In genomic region chr11:113352085-113352815, GRCm38 (mm10) we compare ENCODE assay signal across 14 mouse cellular contexts.
DNase-seq lines count a peak whose midpoint lies in the region; ATAC-seq and TF ChIP-seq lines count a peak whose summit lies in the region.
"Had no signal": no experiment of that assay in that cellular context is flagged by ENCODE, and none has a peak within 500 bp of the region (broad histone marks: within the 10 kb centered on the region; RNA-seq: fewer than 3 reads in every experiment).

No protein-coding gene starts in this region.

- no peak overlapping the region for H3K27ac ChIP-seq in intestine, embryonic 14.5 days (ENCODE audit: low read depth)
- no peak overlapping the region for H3K27ac ChIP-seq in intestine, postnatal 0 days (ENCODE audit: low read depth, low read length)
- no peak overlapping the region for H3K27ac ChIP-seq in MEL (ENCODE audit: control insufficient read depth, low read depth, low read length)
- peak overlapping the region; percentile 60 for H3K27ac ChIP-seq in midbrain, embryonic 15.5 days
- H3K27ac ChIP-seq: embryonic facial prominence, embryonic 15.5 days; heart, embryonic 10.5 days had no signal

- no peak for ATAC-seq in intestine, embryonic 14.5 days (replicated peaks; ENCODE audit: low FRiP score, low TSS enrichment, low read depth)
- ATAC-seq in intestine, postnatal 0 days: no peak
- peak; percentile 71 for ATAC-seq in midbrain, embryonic 15.5 days (replicated peaks)

- no peak overlapping the region for H3K4me2 ChIP-seq in intestine, embryonic 14.5 days (ENCODE audit: low read length)
- no peak overlapping the region for H3K4me2 ChIP-seq in intestine, postnatal 0 days (replicated peaks; ENCODE audit: low read depth)
- H3K4me2 ChIP-seq in midbrain, embryonic 15.5 days: 0 out of 2 replicates have a peak overlapping the region, but pooled peaks have one; percentile 0
- H3K4me2 ChIP-seq: embryonic facial prominence, embryonic 15.5 days had no signal

- peak; percentile 55 for DNase-seq in intestine, embryonic 14.5 days (ENCODE audit: low spot score)
- peak; percentile 20 for DNase-seq in MEL (ENCODE audit: low read depth, low spot score)
- DNase-seq in embryo, embryonic 9.5 days (ENCODE audit: extremely low spot score): peak; percentile 30
- no peak for DNase-seq in layer of hippocampus, adult 8-10 months (ENCODE audit: low spot score in 2 of 2)
- DNase-seq in gastrocnemius, postnatal 36 days: no peak
- DNase-seq in kidney, adult 8-10 months: no peak
- DNase-seq: cerebellum, adult 8-10 months; kidney, adult 11 months; right cerebral cortex, adult 18-20 months; thymus, postnatal 25 days had no signal

- H3K4me3 ChIP-seq in intestine, embryonic 14.5 days (ENCODE audit: low read depth, low read length): no peak overlapping the region
- no peak overlapping the region for H3K4me3 ChIP-seq in intestine, postnatal 0 days (ENCODE audit: low read depth, low read length)
- H3K4me3 ChIP-seq in MEL (ENCODE audit: control insufficient read depth in 1 of 2, insufficient read depth in 1 of 2, low read depth in 2 of 2, low read length in 2 of 2): no peak overlapping the region
- no peak overlapping the region for H3K4me3 ChIP-seq in midbrain, embryonic 15.5 days
- H3K4me3 ChIP-seq: embryonic facial prominence, embryonic 15.5 days; heart, embryonic 10.5 days had no signal

- no peaks in the 10 kb centered on the region for H3K27me3 ChIP-seq in intestine, embryonic 14.5 days (replicated peaks; ENCODE audit: control insufficient read depth, insufficient read depth, low read length)
- no peaks in the 10 kb centered on the region for H3K27me3 ChIP-seq in intestine, postnatal 0 days (replicated peaks; ENCODE audit: control insufficient read depth, insufficient read depth, low read length)
- H3K27me3 ChIP-seq in MEL (ENCODE audit: control insufficient read depth in 1 of 2, insufficient read depth in 2 of 2, low read length in 2 of 2): no peaks in the 10 kb centered on the region
- H3K27me3 ChIP-seq in midbrain, embryonic 15.5 days (replicated peaks): no peaks in the 10 kb centered on the region
- H3K27me3 ChIP-seq: embryonic facial prominence, embryonic 15.5 days had no signal

- peaks cover 10% of the 10 kb centered on the region for H3K9me3 ChIP-seq in intestine, embryonic 14.5 days (ENCODE audit: control insufficient read depth, low read length)
- H3K9me3 ChIP-seq in intestine, postnatal 0 days (ENCODE audit: control insufficient read depth): 0 out of 2 replicates have a peak, but pooled peaks cover 7% of the 10 kb centered on the region
- H3K9me3 ChIP-seq in MEL (replicated peaks; ENCODE audit: insufficient read depth, low read length): no peaks in the 10 kb centered on the region
- no peaks in the 10 kb centered on the region for H3K9me3 ChIP-seq in midbrain, embryonic 15.5 days
- H3K9me3 ChIP-seq: embryonic facial prominence, embryonic 15.5 days had no signal

- no peaks in the 10 kb centered on the region for H3K79me2 ChIP-seq in MEL (ENCODE audit: control insufficient read depth, insufficient read depth, low read length, poor library complexity)

- TF ChIP-seq CTCF in intestine, postnatal 0 days (IDR thresholded peaks at IDR 0.05; ENCODE audit: low read depth): no peak
- no peak for TF ChIP-seq CTCF in MEL (IDR thresholded peaks at IDR 0.05 in 2 of 3, conservative IDR thresholded peaks at IDR 0.05 in 1 of 3; ENCODE audit: control insufficient read depth in 1 of 3, insufficient read depth in 1 of 3, low read depth in 2 of 3, low read length in 3 of 3, poor library complexity in 1 of 3, severe bottlenecking in 1 of 3)

- intact Hi-C loops in gastrocnemius, postnatal 36 days (cut with DNase I): no loop called here

- 25% methylated on average over 12 of the region's 12 CpGs for WGBS in intestine, embryonic 14.5 days
- 31% methylated on average over 10 of the region's 12 CpGs for WGBS in intestine, postnatal 0 days
- 42% methylated on average over 10 of the region's 12 CpGs for WGBS in midbrain, embryonic 15.5 days

- no peaks in the 10 kb centered on the region for H3K36me3 ChIP-seq in intestine, embryonic 14.5 days (ENCODE audit: control insufficient read depth, insufficient read depth, low read length)
- H3K36me3 ChIP-seq in intestine, postnatal 0 days (ENCODE audit: control insufficient read depth, insufficient read depth): no peaks in the 10 kb centered on the region
- peaks cover 0 to 2% of the 10 kb centered on the region in 2 experiments; a peak in 2 of 4 replicates for H3K36me3 ChIP-seq in MEL (ENCODE audit: control insufficient read depth in 1 of 2, insufficient read depth in 2 of 2, low read length in 2 of 2)
- H3K36me3 ChIP-seq in midbrain, embryonic 15.5 days (replicated peaks): no peaks in the 10 kb centered on the region
- H3K36me3 ChIP-seq: embryonic facial prominence, embryonic 15.5 days had no signal

- TF ChIP-seq EP300 in MEL (IDR thresholded peaks at IDR 0.05; ENCODE audit: low read depth in 1 of 2, low read length in 2 of 2): no peak

- no peaks in the 10 kb centered on the region for H3K4me1 ChIP-seq in intestine, embryonic 14.5 days (replicated peaks; ENCODE audit: control insufficient read depth, insufficient read depth, low read length)
- H3K4me1 ChIP-seq in intestine, postnatal 0 days (replicated peaks; ENCODE audit: control insufficient read depth, insufficient read depth, low read length): no peaks in the 10 kb centered on the region
- no peaks in the 10 kb centered on the region for H3K4me1 ChIP-seq in MEL (ENCODE audit: control insufficient read depth in 1 of 2, insufficient read depth in 2 of 2, low read length in 2 of 2)
- H3K4me1 ChIP-seq in midbrain, embryonic 15.5 days: peaks cover 23% of the 10 kb centered on the region
- H3K4me1 ChIP-seq: embryonic facial prominence, embryonic 15.5 days had no signal

- TF ChIP-seq RAD21 in MEL (IDR thresholded peaks at IDR 0.05; ENCODE audit: low read depth, low read length): no peak

- TF ChIP-seq POLR2A in MEL (IDR thresholded peaks at IDR 0.05; ENCODE audit: control insufficient read depth in 1 of 2, insufficient read depth in 1 of 2, low read depth in 1 of 2, low read length in 2 of 2, poor library complexity in 1 of 2): no peak

- no peak overlapping the region for H3K9ac ChIP-seq in intestine, embryonic 14.5 days (ENCODE audit: low read length)
- H3K9ac ChIP-seq in intestine, postnatal 0 days (ENCODE audit: low read depth, low read length): no peak overlapping the region
- no peak overlapping the region for H3K9ac ChIP-seq in MEL (ENCODE audit: control insufficient read depth, low read depth, low read length, poor library complexity, severe bottlenecking)
- no peak overlapping the region for H3K9ac ChIP-seq in midbrain, embryonic 15.5 days
- H3K9ac ChIP-seq: embryonic facial prominence, embryonic 15.5 days had no signal

TF ChIP-seq in MEL, 35 proteins besides CTCF, POLR2A, EP300 and RAD21:
- TF ChIP-seq NRF1 (IDR thresholded peaks at IDR 0.05; ENCODE audit: insufficient read depth, low read depth, low read length, poor library complexity, severe bottlenecking) (no peak), NELFE (IDR thresholded peaks at IDR 0.05; ENCODE audit: low read depth, low read length) (no peak), JUND (IDR thresholded peaks at IDR 0.05; ENCODE audit: low read depth, low read length) (no peak)

Comparison
In these comparisons a context has a peak if more than half of its experiments do, and no peak if none do; other contexts are left out.
1. DNase-seq: peak in intestine, embryonic 14.5 days (single experiment), MEL (single experiment) and embryo, embryonic 9.5 days (single experiment); none in layer of hippocampus, adult 8-10 months (0 of 2), gastrocnemius, postnatal 36 days (0 of 2) and kidney, adult 8-10 months (0 of 2).